Mouse (Mus musculus) yolk sac, embryonic 10.5 days (tissue): Measurements from ENCODE around the gene Baz2b.
"Not testable (repeated sequence)": the region's sequence is repeated elsewhere in the genome, so short reads cannot be mapped to it uniquely, and the experiment has no call there.

Experiments
- DNase-seq: peaks from one replicate; pipeline ENCODE4 v3.0.0-alpha.2; 2017; ENCODE audit warnings: low spot score

The Baz2b gene

DNA sequence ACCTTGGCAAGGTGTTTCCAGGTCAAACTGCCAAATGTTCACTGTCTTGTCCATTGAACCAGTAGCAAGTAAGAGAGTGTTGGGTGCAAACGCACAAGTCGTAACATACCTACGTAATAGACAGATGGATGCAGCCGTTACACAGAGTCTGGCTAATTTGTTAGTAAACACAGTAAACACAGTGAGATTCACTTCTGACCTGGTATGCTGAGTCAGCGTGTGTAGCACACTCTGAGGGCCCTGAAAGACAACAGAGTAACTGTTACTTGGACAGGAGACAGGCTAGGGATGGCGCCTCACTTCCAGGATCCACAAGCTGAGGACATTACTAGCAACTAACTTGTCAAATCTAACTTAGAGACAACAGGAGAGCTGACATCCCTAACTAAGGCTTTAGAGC, 347.0 kb downstream of the Baz2b start:
- no peak for DNase-seq

DNA sequence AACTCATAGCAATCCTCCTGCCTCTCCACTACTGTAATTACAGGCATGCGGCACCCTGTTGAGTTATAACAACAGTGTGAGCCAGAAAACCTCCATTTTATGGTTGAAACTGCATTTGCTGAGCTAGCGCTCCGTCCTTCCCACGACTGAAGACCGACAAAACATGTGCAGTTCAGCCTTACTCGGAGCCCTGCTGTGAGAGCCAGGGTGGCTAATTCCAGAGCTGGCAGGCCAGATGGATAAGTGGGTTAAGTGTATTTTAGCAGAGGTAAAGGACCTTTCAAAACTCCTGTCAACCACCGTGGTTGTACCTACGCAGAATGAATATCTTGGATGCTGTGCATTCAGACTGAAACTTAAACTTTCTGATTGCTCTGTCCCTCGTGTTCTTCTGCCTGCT, 355.3 kb downstream of the Baz2b start:
- DNase-seq = no peak

DNA sequence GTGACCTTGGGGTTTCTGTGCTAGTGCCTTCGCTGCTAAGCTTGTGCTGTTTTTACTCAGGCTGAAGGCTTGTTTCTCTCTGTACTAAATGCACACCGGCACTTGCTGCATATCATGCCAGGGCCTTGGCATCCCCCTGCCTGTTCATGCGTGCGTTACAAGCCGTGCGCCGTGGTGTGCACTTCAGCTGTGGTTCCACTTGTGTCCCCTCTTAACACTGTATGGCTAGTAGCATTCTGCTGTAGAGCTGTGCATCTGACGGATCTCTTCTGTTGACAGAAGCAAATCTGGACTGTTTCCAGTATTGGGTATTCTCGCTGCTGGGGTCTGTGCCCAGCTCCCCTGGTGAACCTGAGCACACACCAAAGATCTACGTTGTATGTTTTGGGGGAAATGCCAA, 356.1 kb downstream of the Baz2b start:
- no peak for DNase-seq

DNA sequence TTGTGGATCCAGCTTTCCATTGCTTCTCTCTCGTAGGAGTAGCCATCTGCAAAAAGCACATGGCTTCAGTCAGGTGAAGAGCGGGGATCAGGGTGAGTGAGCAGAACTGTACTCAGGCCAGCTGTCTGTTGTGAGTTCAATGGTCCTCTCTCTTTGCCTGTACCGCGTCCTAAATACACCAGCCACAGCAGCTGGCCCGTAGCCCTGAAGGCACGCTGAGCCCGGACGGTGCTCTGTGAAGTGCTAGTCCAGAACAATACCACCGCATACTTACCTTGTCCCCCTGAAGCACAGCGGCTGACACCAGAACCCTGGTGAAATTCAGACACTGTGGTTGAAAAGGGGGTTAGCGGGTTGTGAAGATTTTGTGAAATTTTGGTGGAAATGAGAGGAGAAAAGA, 356.7 kb downstream of the Baz2b start:
- no peak for DNase-seq

DNA sequence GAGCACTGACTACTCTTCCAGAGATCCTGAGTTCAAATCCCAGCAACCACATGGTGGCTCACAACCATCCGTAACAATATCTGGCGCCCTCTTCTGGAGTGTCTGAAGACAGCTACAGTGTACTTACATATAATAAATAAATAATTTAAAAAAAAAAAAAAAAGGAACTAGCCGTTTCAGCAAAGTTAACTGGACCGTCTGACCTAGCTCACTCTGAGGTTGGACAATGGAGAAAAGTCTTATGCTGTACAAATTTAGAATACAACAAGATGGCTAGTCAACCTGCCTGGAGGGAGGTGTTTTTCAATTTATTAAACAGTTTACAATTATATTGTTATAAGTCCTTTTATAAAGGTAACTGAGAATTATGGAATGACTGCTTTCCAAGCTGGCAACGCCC, 357.8 kb downstream of the Baz2b start:
- not testable (repeated sequence) for DNase-seq
